In the genomic region with DNA sequence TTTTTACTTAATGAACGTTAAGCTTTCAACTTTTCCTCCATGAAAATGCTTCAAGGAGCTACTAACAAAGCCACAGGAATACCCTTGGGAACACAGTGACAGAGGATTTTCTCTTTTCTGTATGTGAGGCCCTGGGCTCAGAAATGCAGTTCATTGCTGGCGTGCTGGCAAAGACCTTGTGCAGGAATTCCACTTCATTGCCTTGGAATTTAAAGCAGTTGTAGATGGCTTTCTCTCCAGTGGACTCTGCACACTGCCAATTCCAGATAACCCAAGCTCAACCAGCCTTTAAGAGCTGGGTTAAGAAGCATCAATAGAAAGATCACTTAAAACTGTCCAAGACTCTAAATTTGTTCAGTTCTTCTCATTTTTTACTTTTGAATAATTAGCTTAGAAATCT, we compare ENCODE assay signal across 13 mouse cellular contexts. TPM values are rescaled to one million over a fixed set of nuclear protein-coding genes. Genes with fewer than 3 reads are reported as not detected.
DNase-seq lines count a peak whose midpoint lies in the region; ATAC-seq and TF ChIP-seq lines count a peak whose summit lies in the region.
"Had no signal": no experiment of that assay in that cellular context is flagged by ENCODE, and none has a peak within 500 bp of the region (broad histone marks: within the 10 kb centered on the region; RNA-seq: fewer than 3 reads in every experiment).

No protein-coding gene starts in this region.

- H3K27ac ChIP-seq in heart, embryonic 16.5 days (ENCODE audit: low read length) = peak overlapping the region; percentile 22
- H3K27ac ChIP-seq in heart, embryonic 11.5 days (ENCODE audit: low read depth, low read length) = no peak overlapping the region
- H3K27ac ChIP-seq in thymus, adult 2 months (ENCODE audit: control insufficient read depth, insufficient read depth, low read length) = no peak overlapping the region
- no peak overlapping the region for H3K27ac ChIP-seq in intestine, embryonic 15.5 days
- H3K27ac ChIP-seq: embryonic facial prominence, embryonic 13.5 days; hindbrain, embryonic 12.5 days; limb, embryonic 12.5 days; macrophage had no signal

- peaks cover 12% of the 10 kb centered on the region for H3K4me1 ChIP-seq in heart, embryonic 16.5 days (ENCODE audit: control insufficient read depth, insufficient read depth, low read length)
- H3K4me1 ChIP-seq in heart, embryonic 11.5 days (ENCODE audit: control insufficient read depth, insufficient read depth, low read length) = no peaks in the 10 kb centered on the region; the same call in 1 of the 2 replicates
- H3K4me1 ChIP-seq in thymus, adult 2 months (replicated peaks; ENCODE audit: control insufficient read depth, insufficient read depth, low read length) = 0 out of 2 replicates have a peak, but pooled peaks cover 3% of the 10 kb centered on the region
- no peaks in the 10 kb centered on the region for H3K4me1 ChIP-seq in intestine, embryonic 15.5 days (replicated peaks)
- H3K4me1 ChIP-seq: embryonic facial prominence, embryonic 13.5 days; hindbrain, embryonic 12.5 days; limb, embryonic 12.5 days had no signal

- H3K36me3 ChIP-seq in heart, embryonic 16.5 days (ENCODE audit: control insufficient read depth, insufficient read depth) = peaks cover 62% of the 10 kb centered on the region
- H3K36me3 ChIP-seq in heart, embryonic 11.5 days (ENCODE audit: control insufficient read depth, insufficient read depth, low read length) = peaks cover 45% of the 10 kb centered on the region
- peaks cover 82% of the 10 kb centered on the region for H3K36me3 ChIP-seq in thymus, adult 2 months (ENCODE audit: control insufficient read depth, insufficient read depth, low read length)
- peaks cover 20% of the 10 kb centered on the region; the same call in 1 of the 2 replicates for H3K36me3 ChIP-seq in intestine, embryonic 15.5 days

- no peak overlapping the region for H3K9ac ChIP-seq in heart, embryonic 16.5 days (ENCODE audit: low read length)
- no peak overlapping the region for H3K9ac ChIP-seq in heart, embryonic 11.5 days (ENCODE audit: low read depth, low read length)
- H3K9ac ChIP-seq in intestine, embryonic 15.5 days = no peak overlapping the region
- H3K9ac ChIP-seq: embryonic facial prominence, embryonic 13.5 days; hindbrain, embryonic 12.5 days; limb, embryonic 12.5 days had no signal

- H3K4me3 ChIP-seq in heart, embryonic 16.5 days (ENCODE audit: low read length) = no peak overlapping the region
- no peak overlapping the region for H3K4me3 ChIP-seq in heart, embryonic 11.5 days (ENCODE audit: low read depth, low read length)
- H3K4me3 ChIP-seq in thymus, adult 2 months (ENCODE audit: control insufficient read depth, insufficient read depth, low read length) = no peak overlapping the region
- no peak overlapping the region for H3K4me3 ChIP-seq in intestine, embryonic 15.5 days (replicated peaks)
- H3K4me3 ChIP-seq: embryonic facial prominence, embryonic 13.5 days; hindbrain, embryonic 12.5 days; limb, embryonic 12.5 days had no signal

- ATAC-seq in heart, embryonic 16.5 days (replicated peaks; ENCODE audit: extremely low read depth, insufficient read depth, low FRiP score) = 0 out of 2 replicates have a peak, but pooled peaks have one; percentile 10
- ATAC-seq in heart, embryonic 11.5 days (replicated peaks; ENCODE audit: insufficient number of reproducible peaks, low FRiP score, low TSS enrichment) = no peak
- ATAC-seq in intestine, embryonic 15.5 days = no peak

- no peak for TF ChIP-seq CTCF in thymus, adult 2 months (IDR thresholded peaks at IDR 0.05; ENCODE audit: borderline replicate concordance, control insufficient read depth, extremely low read depth, insufficient read depth, low read length, poor library complexity)

- DNase-seq in Muller cell, postnatal 12 days (ENCODE audit: inconsistent ontology term) = peak; percentile 79
- DNase-seq in adrenal gland, postnatal 10 days = peak; percentile 25
- peak; percentile 63 to 65 for DNase-seq in kidney, postnatal 36 days
- no peak for DNase-seq in embryo, embryonic 11 days
- DNase-seq in thymus, adult 2 months = no peak
- DNase-seq: thymus, postnatal 14 days had no signal

- H3K27me3 ChIP-seq in heart, embryonic 16.5 days (ENCODE audit: control insufficient read depth, insufficient read depth, low read length) = no peaks in the 10 kb centered on the region
- H3K27me3 ChIP-seq in heart, embryonic 11.5 days (ENCODE audit: control insufficient read depth, insufficient read depth, low read length) = no peaks in the 10 kb centered on the region
- H3K27me3 ChIP-seq in thymus, adult 2 months (ENCODE audit: control insufficient read depth, insufficient read depth, low read length) = no peaks in the 10 kb centered on the region
- no peaks in the 10 kb centered on the region for H3K27me3 ChIP-seq in intestine, embryonic 15.5 days (replicated peaks)
- H3K27me3 ChIP-seq: embryonic facial prominence, embryonic 13.5 days; hindbrain, embryonic 12.5 days; limb, embryonic 12.5 days had no signal

- 52% methylated on average over 2 of the region's 2 CpGs for WGBS in heart, embryonic 16.5 days
- WGBS in heart, embryonic 11.5 days (ENCODE audit: insufficient replicate concordance) = 70% methylated on average over 2 of the region's 2 CpGs
- WGBS in thymus, adult 2 months = 98% methylated on average over 2 of the region's 2 CpGs
- 79% methylated on average over 2 of the region's 2 CpGs for WGBS in intestine, embryonic 15.5 days

- TF ChIP-seq POLR2A in thymus, adult 2 months (IDR thresholded peaks at IDR 0.05; ENCODE audit: control insufficient read depth, extremely low read depth, insufficient read depth, low read length, poor library complexity) = no peak

- no peak overlapping the region for H3K4me2 ChIP-seq in heart, embryonic 16.5 days (ENCODE audit: low read depth, low read length)
- no peak overlapping the region for H3K4me2 ChIP-seq in heart, embryonic 11.5 days
- H3K4me2 ChIP-seq in intestine, embryonic 15.5 days (replicated peaks) = no peak overlapping the region
- H3K4me2 ChIP-seq: embryonic facial prominence, embryonic 13.5 days; hindbrain, embryonic 12.5 days; limb, embryonic 12.5 days had no signal

- no peaks in the 10 kb centered on the region for H3K9me3 ChIP-seq in heart, embryonic 16.5 days (replicated peaks; ENCODE audit: control insufficient read depth, low read length)
- H3K9me3 ChIP-seq in heart, embryonic 11.5 days (replicated peaks; ENCODE audit: control insufficient read depth, low read length) = no peaks in the 10 kb centered on the region
- no peaks in the 10 kb centered on the region for H3K9me3 ChIP-seq in intestine, embryonic 15.5 days
- H3K9me3 ChIP-seq: embryonic facial prominence, embryonic 13.5 days; hindbrain, embryonic 12.5 days; limb, embryonic 12.5 days had no signal

RNA-seq across cellular contexts. Expression of a gene that starts 32.4 kb away (rescaled TPM):
- polyA plus RNA-seq in heart, embryonic 16.5 days (2015; fragmentation: Nextera tagmentation; extraction: Ambion mirVana) = 167 and 175 TPM in 2 replicates
- 168 and 169 TPM in 2 replicates for polyA plus RNA-seq in heart, embryonic 11.5 days (2014; fragmentation: Nextera tagmentation; extraction: Ambion mirVana)
- 10 to 100 TPM; 47.6 to 68.2 TPM for total RNA-seq in adrenal gland, postnatal 10 days (2021)
- 93.3 and 105 TPM in 2 replicates for polyA plus RNA-seq in thymus, adult 2 months (2012; rRNA removed)
- polyA plus RNA-seq in intestine, embryonic 15.5 days (2015; fragmentation: Nextera tagmentation; extraction: Ambion mirVana) = 156 and 173 TPM in 2 replicates

Comparison
In these comparisons a context has a peak if more than half of its experiments do, and no peak if none do; other contexts are left out.
1. DNase-seq: peak in Muller cell, postnatal 12 days (single experiment), adrenal gland, postnatal 10 days (single experiment) and kidney, postnatal 36 days (2 of 2); none in embryo, embryonic 11 days (single experiment) and thymus, adult 2 months (single experiment).